Mouse (Mus musculus): Measurements from ENCODE around the gene Rph3al. TPM values are rescaled to one million over a fixed set of nuclear protein-coding genes. Genes with fewer than 3 reads are reported as not detected.

Gene Rph3al
- polyA plus RNA-seq, 1 experiment from 2014 or later = 4.2 TPM

- no peak for DNase-seq (ENCODE audit: low spot score)
These were observed 30.8 kb downstream of the Rph3al start for GRCm38 (mm10) chr11:75907406-75907805.

GRCm38 (mm10) chr11:75906556-75906955, 31.7 kb downstream of the Rph3al start:
- DNase-seq (ENCODE audit: low spot score) = no peak

- no peak for DNase-seq (ENCODE audit: low spot score)
These were observed 33.2 kb downstream of the Rph3al start for GRCm38 (mm10) chr11:75904982-75905381.

DNA sequence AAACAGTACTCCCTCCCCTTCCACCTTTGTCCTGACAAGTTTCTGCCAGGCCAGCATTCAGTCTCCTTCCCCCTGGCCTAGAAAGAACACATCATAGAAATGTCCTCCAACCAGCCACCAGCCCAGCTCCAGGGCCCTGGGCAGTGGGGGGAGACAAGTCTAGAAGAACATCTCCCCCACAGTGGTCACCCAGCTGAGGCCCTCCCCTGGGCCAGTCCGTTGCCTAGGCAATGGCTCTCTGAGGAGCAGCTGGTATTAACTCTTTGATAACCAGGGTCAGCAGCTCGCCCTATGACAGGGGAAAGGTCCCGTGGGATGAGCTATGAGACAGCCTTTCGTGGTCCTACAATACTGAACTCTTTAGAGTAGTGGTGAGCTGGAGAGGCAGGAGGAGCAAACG, 33.7 kb downstream of the Rph3al start:
- DNase-seq (ENCODE audit: low spot score) = no peak

- peak; percentile 24 for DNase-seq (ENCODE audit: low spot score)
These were observed 34.7 kb downstream of the Rph3al start for GRCm38 (mm10) chr11:75903486-75903885.

DNA sequence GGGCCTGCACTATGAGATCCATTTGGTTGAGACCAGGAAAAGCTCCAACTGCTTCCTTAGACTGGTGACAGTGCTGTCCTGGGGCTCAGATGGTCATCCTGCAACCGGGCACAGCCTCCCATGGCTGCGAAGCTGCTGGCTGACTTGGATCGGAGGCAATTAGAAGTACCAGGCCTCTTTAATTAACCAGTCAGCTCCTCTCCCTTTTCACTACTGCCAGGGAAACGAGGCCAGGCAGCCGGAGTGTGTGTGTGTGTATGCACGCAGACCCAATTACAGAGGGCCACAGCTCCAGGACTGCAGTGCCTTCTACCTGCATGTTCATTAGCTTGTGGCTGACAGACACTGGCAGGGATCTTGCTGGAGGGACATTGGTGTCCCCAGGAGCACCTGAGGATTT, 36.9 kb downstream of the Rph3al start:
- DNase-seq (ENCODE audit: low spot score) = no peak

- DNase-seq (ENCODE audit: low spot score) = no peak
These were observed 38.6 kb downstream of the Rph3al start for GRCm38 (mm10) chr11:75899676-75900075.

- no peak for DNase-seq (ENCODE audit: low spot score)
These were observed 39.7 kb downstream of the Rph3al start for GRCm38 (mm10) chr11:75898532-75898931.

- DNase-seq (ENCODE audit: low spot score) = no peak
These were observed 43.3 kb downstream of the Rph3al start for GRCm38 (mm10) chr11:75894791-75895420.

GRCm38 (mm10) chr11:75893956-75894355, 44.3 kb downstream of the Rph3al start:
- DNase-seq (ENCODE audit: low spot score) = no peak

DNA sequence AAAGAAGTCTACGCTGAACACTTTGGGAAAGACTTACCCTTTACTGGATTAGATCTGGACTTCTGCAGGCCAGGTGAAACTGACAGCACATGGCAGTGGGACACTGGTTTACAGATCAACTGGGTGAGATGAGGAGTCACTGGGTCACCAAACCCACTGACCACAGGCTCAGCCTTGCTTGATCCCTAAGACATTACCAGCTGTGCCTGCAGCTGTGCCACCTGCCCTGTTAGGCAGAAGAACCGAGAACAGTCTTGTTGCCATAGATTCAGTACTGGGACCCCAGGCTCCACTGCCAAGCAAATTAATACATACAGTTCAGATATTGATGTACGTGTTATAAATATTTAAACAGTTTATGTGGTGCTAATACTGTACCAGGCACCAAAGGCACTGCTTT, 50.9 kb downstream of the Rph3al start:
- DNase-seq (ENCODE audit: low spot score) = no peak

GRCm38 (mm10) chr11:75881234-75881633, 57.0 kb downstream of the Rph3al start:
- DNase-seq (ENCODE audit: low spot score) = no peak

- DNase-seq (ENCODE audit: low spot score) = no peak
These were observed 58.2 kb downstream of the Rph3al start for GRCm38 (mm10) chr11:75880064-75880463.

DNA sequence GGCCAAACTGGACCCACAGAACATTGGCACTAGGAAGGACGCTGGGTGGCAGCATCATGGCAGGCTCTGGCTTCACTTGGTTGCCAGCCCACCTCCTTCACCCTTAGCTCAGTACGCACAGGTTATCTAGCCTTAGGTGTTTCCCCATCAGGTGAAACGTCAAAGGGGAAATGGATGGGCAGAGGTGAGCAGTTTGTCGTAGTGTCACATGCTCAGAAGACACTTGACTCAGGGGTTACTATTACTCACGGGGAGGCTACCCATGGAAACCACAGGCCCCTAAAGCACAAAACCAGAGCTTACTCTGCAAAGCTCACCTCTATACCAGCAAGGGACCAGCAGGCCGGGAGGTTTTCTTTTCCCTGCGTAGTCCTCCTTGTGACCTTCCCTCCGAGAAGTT, 59.8 kb downstream of the Rph3al start:
- DNase-seq (ENCODE audit: low spot score) = no peak

- no peak for DNase-seq (ENCODE audit: low spot score)
These were observed 62.0 kb downstream of the Rph3al start for GRCm38 (mm10) chr11:75876043-75876780.

- DNase-seq (ENCODE audit: low spot score) = no peak
These were observed 66.5 kb downstream of the Rph3al start for GRCm38 (mm10) chr11:75871688-75872087.

GRCm38 (mm10) chr11:75870947-75871346, 67.3 kb downstream of the Rph3al start:
- no peak for DNase-seq (ENCODE audit: low spot score)

DNA sequence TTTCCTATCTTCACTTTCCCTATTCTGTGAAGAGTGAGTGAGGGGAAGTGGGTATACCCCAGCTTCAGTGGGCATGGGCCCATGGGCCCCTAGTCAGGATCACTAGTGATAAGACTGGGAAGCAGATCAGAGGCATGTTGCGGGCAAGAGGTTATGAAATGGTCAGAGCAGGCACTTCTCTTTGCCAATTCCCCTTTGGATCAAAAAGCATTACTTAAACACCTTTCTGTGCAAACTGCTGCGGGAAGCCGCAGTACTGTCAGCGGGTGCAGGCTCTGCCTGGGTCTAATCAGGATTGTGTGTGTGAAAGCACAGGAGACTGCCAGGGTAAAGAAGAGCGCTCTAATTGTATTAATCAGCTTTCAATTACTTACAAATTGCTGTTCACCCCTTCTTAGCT, 67.8 kb downstream of the Rph3al start:
- no peak for DNase-seq (ENCODE audit: low spot score)

- DNase-seq (ENCODE audit: low spot score) = no peak
These were observed 68.3 kb downstream of the Rph3al start for GRCm38 (mm10) chr11:75869898-75870297.

GRCm38 (mm10) chr11:75866861-75867260, 71.4 kb downstream of the Rph3al start:
- no peak for DNase-seq (ENCODE audit: low spot score)

GRCm38 (mm10) chr11:75865859-75866258, 72.4 kb downstream of the Rph3al start:
- no peak for DNase-seq (ENCODE audit: low spot score)

GRCm38 (mm10) chr11:75865253-75865619, 73.0 kb downstream of the Rph3al start:
- DNase-seq (ENCODE audit: low spot score) = no peak
